Mouse (Mus musculus) brown adipose tissue, adult 24 weeks (tissue): ENCODE measurements around the gene Rab33a. TPM values are rescaled to one million over a fixed set of nuclear protein-coding genes. Genes with fewer than 3 reads are reported as not detected.

ENCODE experiments used
- polyA plus RNA-seq: library from polyadenylated mRNA; stranded (reverse); fragments of >200 nt; gene quantifications from 2 replicates; pipeline ENCODE4 v1.2.4, GENCODE M21; 2012; ENCODE audit not compliant: missing spikeins, insufficient read depth, insufficient read length

Rab33a gene
- polyA plus RNA-seq, 1 experiment: not detected

Other genes with a start within 250 kb of the Rab33a start
- gene Bcorl1, start 177.9 kb upstream of the Rab33a start, polyA plus RNA-seq: 4.0 and 8.8 TPM in 2 replicates
- 1.9 and 2.6 TPM in 2 replicates for gene Elf4, start 56.2 kb upstream of the Rab33a start, polyA plus RNA-seq
- 121 and 191 TPM in 2 replicates for gene Aifm1, start 5.7 kb upstream of the Rab33a start, polyA plus RNA-seq
- gene Zfp280c, start 75.2 kb downstream of the Rab33a start, polyA plus RNA-seq: 7.6 and 8.9 TPM in 2 replicates
- gene Slc25a14, start 104.1 kb downstream of the Rab33a start, polyA plus RNA-seq: 2.0 and 5.5 TPM in 2 replicates
- gene Gpr119, start 155.2 kb downstream of the Rab33a start, polyA plus RNA-seq: not detected in 2 replicates
- 3.3 and 4.3 TPM in 2 replicates for gene Rbmx2, start 175.7 kb downstream of the Rab33a start, polyA plus RNA-seq